Mouse (Mus musculus) kidney, adult 10 weeks (tissue): ENCODE measurements around the gene Galk1. TPM values are rescaled to one million over a fixed set of nuclear protein-coding genes. Genes with fewer than 3 reads are reported as not detected.

Source experiments
- polyA plus RNA-seq: library from polyadenylated mRNA; stranded (reverse); fragments of 350-450 nt; fragmentation: Illumina TruSeq; extraction: RNeasy Lipid Tissue Mini Kit (QIAGEN cat#74804); gene quantifications from one replicate; pipeline ENCODE4 v1.2.3, GENCODE M21; 2014; ENCODE audit warnings: low read depth, low replicate concordance

Galk1 gene
- not detected for polyA plus RNA-seq

GRCm38 (mm10) chr11:116012262-116012947 is at the start of gene Galk1:
Galk1 (minus strand) TSS chr11:116012719.

GRCm38 (mm10) chr11:116030088-116030897 is 17.8 kb upstream of the Galk1 start, which contains the start of gene Unk:
Unk (plus strand) TSS chr11:116030322.

GRCm38 (mm10) chr11:116027756-116028155 is 15.2 kb upstream of the Galk1 start, which contains the start of gene H3f3b:
H3f3b (minus strand) TSS chr11:116027962.

GRCm38 (mm10) chr11:115974309-115975082 is 38.0 kb downstream of the Galk1 start, which contains the start of gene Itgb4:
Itgb4 (plus strand) TSS chr11:115974709.

Other genes with a start within 250 kb of the Galk1 start
- 0.97 TPM for gene Tmem94, start 247.3 kb downstream of the Galk1 start, polyA plus RNA-seq
- 0.53 TPM for gene Caskin2, start 199.1 kb downstream of the Galk1 start, polyA plus RNA-seq
- not detected for gene Tsen54, start 198.0 kb downstream of the Galk1 start, polyA plus RNA-seq
- 7.2 TPM for gene Llgl2, start 188.7 kb downstream of the Galk1 start, polyA plus RNA-seq
- 3.7 TPM for gene Myo15b, start 154.3 kb downstream of the Galk1 start, polyA plus RNA-seq
- 0.85 TPM for gene Smim5, start 112.8 kb downstream of the Galk1 start, polyA plus RNA-seq
- gene Smim6, start 100.7 kb downstream of the Galk1 start, polyA plus RNA-seq, result 1.8 TPM
- gene Sap30bp, start 79.4 kb downstream of the Galk1 start, polyA plus RNA-seq, result 6.3 TPM
- 2.0 TPM for gene Recql5, start 79.2 kb downstream of the Galk1 start, polyA plus RNA-seq
- gene Itgb4, start 38.0 kb downstream of the Galk1 start, polyA plus RNA-seq, result not detected
- gene H3f3b, start 15.2 kb upstream of the Galk1 start, polyA plus RNA-seq, result 617 TPM
- gene Unk, start 17.6 kb upstream of the Galk1 start, polyA plus RNA-seq, result 1.1 TPM
- gene Unc13d, start 65.2 kb upstream of the Galk1 start, polyA plus RNA-seq, result not detected
- 27.0 TPM for gene Wbp2, start 74.3 kb upstream of the Galk1 start, polyA plus RNA-seq
- not detected for gene Trim47, start 114.5 kb upstream of the Galk1 start, polyA plus RNA-seq
- gene Trim65, start 118.4 kb upstream of the Galk1 start, polyA plus RNA-seq, result 5.3 TPM
- 4.2 TPM for gene Mrpl38, start 126.1 kb upstream of the Galk1 start, polyA plus RNA-seq
- gene Fbf1, start 155.4 kb upstream of the Galk1 start, polyA plus RNA-seq, result 7.5 TPM
- 0.93 TPM for gene Ten1, start 186.1 kb upstream of the Galk1 start, polyA plus RNA-seq
- 274 TPM for gene Acox1, start 186.3 kb upstream of the Galk1 start, polyA plus RNA-seq
- gene Evpl, start 225.4 kb upstream of the Galk1 start, polyA plus RNA-seq, result not detected